Mouse (Mus musculus) thymus, adult 2 months (tissue): ENCODE measurements at regions not wholly inside any gene's neighbourhood (a gene's known extent, or its start where the extent isn't known, plus 50 kb on each side); places are given as distances from the start of the nearest gene placed in this dataset.

ENCODE experiments used
- CTCF ChIP-seq: fragments of 200-500 bp; IDR thresholded peaks from 2 replicates; pipeline ENCODE4 v1.5.1; 2012; ENCODE audit warnings: mild to moderate bottlenecking, control low read depth, low read length, moderate library complexity, borderline replicate concordance; ENCODE audit not compliant: control insufficient read depth, poor library complexity, insufficient read depth; ENCODE audit errors: extremely low read depth
- POLR2A ChIP-seq: fragments of 200-500 bp; IDR thresholded peaks from 2 replicates; pipeline ENCODE4 v1.6.1; 2012; ENCODE audit warnings: mild to moderate bottlenecking, low read length, control low read depth, moderate library complexity; ENCODE audit not compliant: control insufficient read depth, poor library complexity, insufficient read depth; ENCODE audit errors: extremely low read depth

DNA sequence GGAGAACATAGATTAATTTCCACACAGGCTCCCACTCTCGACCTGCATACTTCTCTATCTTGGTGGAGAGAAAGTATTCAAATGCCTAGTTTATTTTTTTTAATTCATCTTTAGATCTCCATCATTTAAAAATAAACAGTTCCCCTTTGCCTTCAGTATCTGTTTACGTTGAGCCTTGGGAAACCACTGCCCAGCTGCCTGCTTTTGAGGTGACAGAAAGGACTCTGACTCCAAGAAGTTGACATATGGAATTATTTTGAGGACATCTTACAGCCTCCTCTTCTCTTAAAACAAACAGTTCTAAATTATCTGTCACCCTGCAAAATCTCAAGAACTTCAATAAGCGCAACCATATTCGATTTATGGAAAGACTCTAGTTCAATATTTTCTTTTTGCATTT, 186.4 kb downstream of the Npr3 start:
- no peak for TF ChIP-seq CTCF
- TF ChIP-seq POLR2A: no peak
